Mouse (Mus musculus) forebrain, embryonic 16.5 days (tissue): Measurements from ENCODE around the gene Kcnd2. TPM values are rescaled to one million over a fixed set of nuclear protein-coding genes. Genes with fewer than 3 reads are reported as not detected.

ENCODE experiments used
- ATAC-seq: fragments of 200-750 bp; cut with Nextera tagmentation; 2 replicates; pipeline ENCODE4 v1.8.0; 2017; ENCODE audit warnings: mild to moderate bottlenecking, moderate library complexity
- H3K27ac ChIP-seq: fragments of 300-500 bp; sonication (generic); 2 replicates; pipeline ENCODE4 v1.5.1; 2014; ENCODE audit warnings: low read length, control low read depth
- H3K27me3 ChIP-seq: fragments of 300-500 bp; sonication (generic); replicated peaks from 2 replicates; pipeline ENCODE4 v1.6.1; 2014; ENCODE audit warnings: low read length; ENCODE audit not compliant: control insufficient read depth, insufficient read depth
- H3K36me3 ChIP-seq: fragments of 300-500 bp; sonication (generic); 2 replicates; pipeline ENCODE4 v1.6.1; 2014; ENCODE audit not compliant: control insufficient read depth, insufficient read depth
- H3K4me1 ChIP-seq: fragments of 300-500 bp; sonication (generic); replicated peaks from 2 replicates; pipeline ENCODE4 v1.6.1; 2014; ENCODE audit warnings: low read length; ENCODE audit not compliant: control insufficient read depth, insufficient read depth
- H3K4me2 ChIP-seq: fragments of 300-500 bp; sonication (generic); 2 replicates; pipeline ENCODE4 v1.6.1; 2014; ENCODE audit warnings: mild to moderate bottlenecking, low read length, control low read depth
- H3K4me3 ChIP-seq: fragments of 300-500 bp; sonication (generic); replicated peaks from 2 replicates; pipeline ENCODE4 v1.5.1; 2014; ENCODE audit warnings: mild to moderate bottlenecking, low read length, control low read depth
- H3K9ac ChIP-seq: fragments of 300-500 bp; sonication (generic); replicated peaks from 2 replicates; pipeline ENCODE4 v1.6.1; 2014; ENCODE audit warnings: low read depth, low read length, control low read depth
- H3K9me3 ChIP-seq: fragments of 300-500 bp; sonication (generic); 2 replicates; pipeline ENCODE4 v1.6.1; 2016; ENCODE audit warnings: low read length; ENCODE audit not compliant: control insufficient read depth
- WGBS: fragments of 180-500 bp; shearing (Covaris S2); extraction: QIAGEN DNeasy Blood & Tissue Kit; methylation state at CpG from one replicate; pipeline ENCODE4 v1.1.7; 2014; 5-methylcytosine and 5-hydroxymethylcytosine counted together
- polyA plus RNA-seq: library from polyadenylated mRNA; unstranded; fragments of >200 nt; fragmentation: Nextera tagmentation; extraction: Ambion mirVana; gene quantifications from 2 replicates; pipeline ENCODE4 v1.2.1, GENCODE M21; 2015

The Kcnd2 gene
- polyA plus RNA-seq, 1 experiment from 2014 or later: 13.5 TPM

- no peak overlapping the region for H3K4me2 ChIP-seq
- WGBS: 86% methylated on average over 5 of the region's 5 CpGs
- H3K4me3 ChIP-seq: no peak overlapping the region
Observed at GRCm38 (mm10) chr6:21259031-21259430, 43.7 kb downstream of the Kcnd2 start.

GRCm38 (mm10) chr6:21267897-21268296 is 52.6 kb downstream of the Kcnd2 start:
- no peak for ATAC-seq
- Histone ChIP-seq H3K4me1 (no peaks in the 10 kb centered on the region), H3K27me3 (no peaks in the 10 kb centered on the region), H3K9me3 (no peaks in the 10 kb centered on the region), H3K9ac (no peak overlapping the region), H3K4me3 (no peak overlapping the region), H3K4me2 (no peak overlapping the region), H3K27ac (no peak overlapping the region), H3K36me3 (no peaks in the 10 kb centered on the region)
- WGBS: 42% methylated on average over 2 of the region's 2 CpGs

More at GRCm38 (mm10) chr6:21259031-21259430, 43.7 kb downstream of the Kcnd2 start:
- no peaks in the 10 kb centered on the region for H3K36me3 ChIP-seq
- no peaks in the 10 kb centered on the region for H3K9me3 ChIP-seq
- H3K4me1 ChIP-seq: no peaks in the 10 kb centered on the region
- H3K9ac ChIP-seq: no peak overlapping the region
- no peaks in the 10 kb centered on the region for H3K27me3 ChIP-seq
- ATAC-seq: no peak
- no peak overlapping the region for H3K27ac ChIP-seq

- H3K4me1 ChIP-seq: 0 out of 2 replicates have a peak, but pooled peaks cover 5% of the 10 kb centered on the region
- no peaks in the 10 kb centered on the region for H3K36me3 ChIP-seq
- no peak overlapping the region for H3K27ac ChIP-seq
- no peak overlapping the region for H3K9ac ChIP-seq
- H3K4me2 ChIP-seq: no peak overlapping the region
- H3K27me3 ChIP-seq: no peaks in the 10 kb centered on the region
- ATAC-seq: peak; percentile 47; the same call in 1 of the 2 replicates
- no peak overlapping the region for H3K4me3 ChIP-seq
- WGBS: 9% methylated on average over 6 of the region's 6 CpGs
- no peaks in the 10 kb centered on the region for H3K9me3 ChIP-seq
Observed at GRCm38 (mm10) chr6:21277343-21277933, 62.1 kb downstream of the Kcnd2 start.

- no peaks in the 10 kb centered on the region for H3K9me3 ChIP-seq
- H3K4me2 ChIP-seq: no peak overlapping the region
- no peaks in the 10 kb centered on the region for H3K36me3 ChIP-seq
- no peaks in the 10 kb centered on the region for H3K4me1 ChIP-seq
- no peak overlapping the region for H3K27ac ChIP-seq
- 91% methylated on average over 4 of the region's 4 CpGs for WGBS
- no peaks in the 10 kb centered on the region for H3K27me3 ChIP-seq
- H3K4me3 ChIP-seq: no peak overlapping the region
- H3K9ac ChIP-seq: no peak overlapping the region
- no peak for ATAC-seq
Observed at GRCm38 (mm10) chr6:21304943-21305342, 89.6 kb downstream of the Kcnd2 start.

- H3K4me2 ChIP-seq: no peak overlapping the region
- no peak for ATAC-seq
- no peaks in the 10 kb centered on the region for H3K36me3 ChIP-seq
- no peak overlapping the region for H3K27ac ChIP-seq
- no peak overlapping the region for H3K4me3 ChIP-seq
- H3K4me1 ChIP-seq: no peaks in the 10 kb centered on the region
- H3K27me3 ChIP-seq: no peaks in the 10 kb centered on the region
- no peaks in the 10 kb centered on the region for H3K9me3 ChIP-seq
- H3K9ac ChIP-seq: no peak overlapping the region
- WGBS: 19% methylated on average over 3 of the region's 3 CpGs
Observed at GRCm38 (mm10) chr6:21310159-21310558, 94.9 kb downstream of the Kcnd2 start.

GRCm38 (mm10) chr6:21321407-21321806 is 106.1 kb downstream of the Kcnd2 start:
- ATAC-seq: no peak
- no peak overlapping the region for H3K9ac ChIP-seq
- H3K9me3 ChIP-seq: no peaks in the 10 kb centered on the region
- H3K36me3 ChIP-seq: no peaks in the 10 kb centered on the region
- no peak overlapping the region for H3K4me3 ChIP-seq
- H3K4me2 ChIP-seq: no peak overlapping the region
- 71% methylated on average over 6 of the region's 6 CpGs for WGBS
- H3K27ac ChIP-seq: no peak overlapping the region
- H3K4me1 ChIP-seq: no peaks in the 10 kb centered on the region
- no peaks in the 10 kb centered on the region for H3K27me3 ChIP-seq

GRCm38 (mm10) chr6:21322211-21322610 is 106.9 kb downstream of the Kcnd2 start:
- Histone ChIP-seq H3K36me3 (no peaks in the 10 kb centered on the region), H3K4me1 (peaks cover 4% of the 10 kb centered on the region; the same call in 1 of the 2 replicates), H3K27me3 (no peaks in the 10 kb centered on the region), H3K27ac (no peak overlapping the region), H3K4me2 (no peak overlapping the region), H3K4me3 (no peak overlapping the region), H3K9ac (no peak overlapping the region), H3K9me3 (no peaks in the 10 kb centered on the region)
- ATAC-seq: no peak
- 79% methylated on average over 4 of the region's 4 CpGs for WGBS

GRCm38 (mm10) chr6:21325251-21325650 is 109.9 kb downstream of the Kcnd2 start:
- Histone ChIP-seq H3K9me3 (no peaks in the 10 kb centered on the region), H3K27me3 (no peaks in the 10 kb centered on the region), H3K36me3 (no peaks in the 10 kb centered on the region), H3K9ac (no peak overlapping the region), H3K4me3 (no peak overlapping the region), H3K4me2 (no peak overlapping the region), H3K4me1 (peaks cover 4% of the 10 kb centered on the region; the same call in 1 of the 2 replicates), H3K27ac (no peak overlapping the region)
- ATAC-seq: peak; percentile 95
- 14% methylated on average over 1 of the region's 1 CpGs for WGBS

GRCm38 (mm10) chr6:21327081-21327737 is 111.9 kb downstream of the Kcnd2 start:
- no peak; the same call in 1 of the 2 replicates for ATAC-seq
- Histone ChIP-seq H3K4me1 (peaks cover 4% of the 10 kb centered on the region; the same call in 1 of the 2 replicates), H3K4me3 (no peak overlapping the region), H3K9me3 (no peaks in the 10 kb centered on the region), H3K27me3 (no peaks in the 10 kb centered on the region), H3K9ac (no peak overlapping the region), H3K36me3 (no peaks in the 10 kb centered on the region), H3K4me2 (no peak overlapping the region), H3K27ac (no peak overlapping the region)
- 27% methylated on average over 4 of the region's 4 CpGs for WGBS
